Mouse (Mus musculus) MEL (cell line): ENCODE data around the gene Tmed2. TPM values are rescaled to one million over a fixed set of nuclear protein-coding genes. Genes with fewer than 3 reads are reported as not detected.
A peak's percentile ranks its signal among the peaks of the same experiment; 100 is the strongest.
"Not testable (repeated sequence)": the region's sequence is repeated elsewhere in the genome, so short reads cannot be mapped to it uniquely, and the experiment has no call there.

Experiments used
- DNase-seq: peaks from one replicate; pipeline ENCODE4 v3.0.0; 2011; ENCODE audit warnings: low read depth, low spot score
- H3K27ac ChIP-seq: 2 replicates; pipeline ENCODE4 v1.5.1; 2012; ENCODE audit warnings: low read depth, mild to moderate bottlenecking, control low read depth, low read length, moderate library complexity; ENCODE audit not compliant: control insufficient read depth
- H3K27me3 ChIP-seq, 2 experiments: fragments of 150-350 bp in 1 of 2; sonication (generic) in 1 of 2; 2 replicates each; pipeline ENCODE4 v1.6.1; 2012; ENCODE audit warnings: low read length in 2 of 2, mild to moderate bottlenecking in 2 of 2, improper control_type of control experiment in 1 of 2, moderate library complexity in 1 of 2; ENCODE audit not compliant: insufficient read depth in 2 of 2, control insufficient read depth in 1 of 2
- H3K36me3 ChIP-seq, 2 experiments: 2 replicates each; pipeline ENCODE4 v1.6.1; 2012 to 2014; ENCODE audit warnings: low read length in 2 of 2, improper control_type of control experiment in 1 of 2, inconsistent platforms in 1 of 2, mild to moderate bottlenecking in 1 of 2; ENCODE audit not compliant: insufficient read depth in 2 of 2, control insufficient read depth in 1 of 2
- H3K4me1 ChIP-seq, 2 experiments: fragments of 150-350 bp in 1 of 2; sonication (generic) in 1 of 2; 2 replicates each; pipeline ENCODE4 v1.6.1; 2012; ENCODE audit warnings: low read length in 2 of 2, improper control_type of control experiment in 1 of 2, mild to moderate bottlenecking in 1 of 2; ENCODE audit not compliant: insufficient read depth in 2 of 2, control insufficient read depth in 1 of 2
- H3K4me3 ChIP-seq, 2 experiments: fragments of 150-350 bp in 1 of 2; sonication (generic) in 1 of 2; 2 replicates each; pipeline ENCODE4 v1.5.1; 2012; ENCODE audit warnings: low read depth in 2 of 2, low read length in 2 of 2, mild to moderate bottlenecking in 2 of 2, moderate library complexity in 2 of 2, control low read depth in 1 of 2, improper control_type of control experiment in 1 of 2; ENCODE audit not compliant: control insufficient read depth in 1 of 2, insufficient read depth in 1 of 2
- H3K79me2 ChIP-seq: 2 replicates; pipeline ENCODE4 v1.6.1; 2012; ENCODE audit warnings: mild to moderate bottlenecking, low read length, moderate library complexity; ENCODE audit not compliant: control insufficient read depth, poor library complexity, insufficient read depth
- H3K9ac ChIP-seq: 2 replicates; pipeline ENCODE4 v1.6.1; 2012; ENCODE audit warnings: low read depth, mild to moderate bottlenecking, control low read depth, low read length, moderate library complexity; ENCODE audit not compliant: control insufficient read depth, poor library complexity, severe bottlenecking
- H3K9me3 ChIP-seq: fragments of 150-350 bp; sonication (generic); replicated peaks from 2 replicates; pipeline ENCODE4 v1.6.1; 2012; ENCODE audit warnings: mild to moderate bottlenecking, low read length, improper control_type of control experiment, moderate library complexity; ENCODE audit not compliant: insufficient read depth
- EP300 ChIP-seq, 2 experiments: IDR thresholded peaks; 2 replicates each; pipeline ENCODE4 v1.6.1; 2011; ENCODE audit warnings: improper control_type of control experiment in 2 of 2, low read length in 2 of 2, low read depth in 1 of 2, mild to moderate bottlenecking in 1 of 2
- ETS1 ChIP-seq: IDR thresholded peaks from 2 replicates; pipeline ENCODE4 v1.6.1; 2012; ENCODE audit warnings: low read depth, mild to moderate bottlenecking, inconsistent platforms, low read length, improper control_type of control experiment, moderate library complexity
- GATA1 ChIP-seq: IDR thresholded peaks from 2 replicates; pipeline ENCODE4 v1.6.1; 2011; ENCODE audit warnings: low read depth, low read length, improper control_type of control experiment
- MAFK ChIP-seq: IDR thresholded peaks from 2 replicates; pipeline ENCODE4 v1.6.1; 2011; ENCODE audit warnings: low read depth, mild to moderate bottlenecking, low read length, improper control_type of control experiment, borderline replicate concordance
- MYB ChIP-seq: IDR thresholded peaks from 2 replicates; pipeline ENCODE4 v1.6.1; 2011; ENCODE audit warnings: mild to moderate bottlenecking, low read depth, low read length, improper control_type of control experiment
- MYC ChIP-seq: IDR thresholded peaks from 2 replicates; pipeline ENCODE4 v1.6.1; 2011; ENCODE audit warnings: low read depth, mild to moderate bottlenecking, low read length, improper control_type of control experiment, moderate library complexity
- POLR2A ChIP-seq, 2 experiments: IDR thresholded peaks; 2 replicates each; pipeline ENCODE4 v1.6.1; 2011 to 2012; ENCODE audit warnings: low read length in 2 of 2, mild to moderate bottlenecking in 2 of 2, control low read depth in 1 of 2, improper control_type of control experiment in 1 of 2, low read depth in 1 of 2, moderate library complexity in 1 of 2; ENCODE audit not compliant: control insufficient read depth in 1 of 2, insufficient read depth in 1 of 2, poor library complexity in 1 of 2
- POLR2AphosphoS5 ChIP-seq: IDR thresholded peaks from 2 replicates; pipeline ENCODE4 v1.6.1; 2012; ENCODE audit warnings: low read depth, borderline replicate concordance, mild to moderate bottlenecking, inconsistent platforms, low read length, moderate library complexity, mixed read lengths
- SMC3 ChIP-seq: IDR thresholded peaks from 2 replicates; pipeline ENCODE4 v1.6.1; 2011; ENCODE audit warnings: low read depth, low read length, improper control_type of control experiment
- TBP ChIP-seq: IDR thresholded peaks from 2 replicates; pipeline ENCODE4 v1.8.0; 2011; ENCODE audit warnings: low read depth, low read length, improper control_type of control experiment
- USF2 ChIP-seq, 2 experiments: IDR thresholded peaks; 2 replicates each; pipeline ENCODE4 v1.6.1; 2011 to 2012; ENCODE audit warnings: improper control_type of control experiment in 2 of 2, low read length in 2 of 2, borderline replicate concordance in 1 of 2, inconsistent platforms in 1 of 2, low read depth in 1 of 2, mild to moderate bottlenecking in 1 of 2; ENCODE audit not compliant: insufficient read depth in 1 of 2
- ZMIZ1 ChIP-seq: IDR thresholded peaks from 2 replicates; pipeline ENCODE4 v1.6.1; 2012; ENCODE audit warnings: low read depth, mild to moderate bottlenecking, inconsistent platforms, low read length, improper control_type of control experiment, moderate library complexity
- polyA plus RNA-seq, 2 experiments: library from polyadenylated mRNA; stranded (reverse) in 1 of 2; unstranded in 1 of 2; fragments of >175 nt in 1 of 2; fragments of >200 nt in 1 of 2; gene quantifications; 2 replicates each; pipeline versions ENCODE4 v1.2.1 to v1.2.4; 2012; ENCODE audit warnings: low replicate concordance in 2 of 2, low read depth in 1 of 2; ENCODE audit not compliant: insufficient read length in 2 of 2, insufficient read depth in 1 of 2, missing spikeins in 1 of 2
- total RNA-seq: library from RNA; depleted of rRNA; stranded (reverse); fragments of 300-350 nt; gene quantifications from 2 replicates; pipeline ENCODE4 v1.2.3, GENCODE M21; 2012; rRNA removed

The Tmed2 gene
- total and polyA plus RNA-seq, 3 experiments, result 245 to 252 TPM; not detected in 1

DNA sequence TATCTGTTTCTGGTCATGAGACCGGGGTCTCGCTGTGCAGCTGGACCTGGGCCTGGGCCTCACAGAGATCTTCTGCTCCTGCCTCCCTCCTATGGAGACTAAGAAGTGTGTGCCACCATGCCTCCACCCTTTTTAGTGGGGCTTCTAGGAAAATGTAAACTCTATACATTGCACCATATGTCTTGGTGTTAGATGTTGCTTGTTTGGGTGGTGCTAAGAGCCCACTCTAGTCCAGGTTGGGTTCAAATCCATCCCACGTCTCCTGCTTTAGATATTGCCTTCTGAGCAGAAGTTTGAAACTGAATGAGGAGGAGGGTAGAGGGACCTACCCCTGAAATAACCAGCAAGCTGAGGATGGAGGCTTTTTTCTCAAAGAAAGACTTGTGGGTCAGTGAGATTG, 52.3 kb downstream of the Tmed2 start:
- Histone ChIP-seq H3K4me3 (no peak overlapping the region), H3K27ac (no peak overlapping the region), H3K9ac (no peak overlapping the region), H3K4me1 (no peaks in the 10 kb centered on the region), H3K9me3 (no peaks in the 10 kb centered on the region), H3K79me2 (no peaks in the 10 kb centered on the region), H3K27me3 (no peaks in the 10 kb centered on the region), H3K36me3 (peaks cover 0 to 5% of the 10 kb centered on the region in 2 experiments; a peak in 2 of 4 replicates)
- no peak for TF ChIP-seq TBP
- no peak for TF ChIP-seq MAFK
- no peak for TF ChIP-seq MYC
- DNase-seq, result no peak

DNA sequence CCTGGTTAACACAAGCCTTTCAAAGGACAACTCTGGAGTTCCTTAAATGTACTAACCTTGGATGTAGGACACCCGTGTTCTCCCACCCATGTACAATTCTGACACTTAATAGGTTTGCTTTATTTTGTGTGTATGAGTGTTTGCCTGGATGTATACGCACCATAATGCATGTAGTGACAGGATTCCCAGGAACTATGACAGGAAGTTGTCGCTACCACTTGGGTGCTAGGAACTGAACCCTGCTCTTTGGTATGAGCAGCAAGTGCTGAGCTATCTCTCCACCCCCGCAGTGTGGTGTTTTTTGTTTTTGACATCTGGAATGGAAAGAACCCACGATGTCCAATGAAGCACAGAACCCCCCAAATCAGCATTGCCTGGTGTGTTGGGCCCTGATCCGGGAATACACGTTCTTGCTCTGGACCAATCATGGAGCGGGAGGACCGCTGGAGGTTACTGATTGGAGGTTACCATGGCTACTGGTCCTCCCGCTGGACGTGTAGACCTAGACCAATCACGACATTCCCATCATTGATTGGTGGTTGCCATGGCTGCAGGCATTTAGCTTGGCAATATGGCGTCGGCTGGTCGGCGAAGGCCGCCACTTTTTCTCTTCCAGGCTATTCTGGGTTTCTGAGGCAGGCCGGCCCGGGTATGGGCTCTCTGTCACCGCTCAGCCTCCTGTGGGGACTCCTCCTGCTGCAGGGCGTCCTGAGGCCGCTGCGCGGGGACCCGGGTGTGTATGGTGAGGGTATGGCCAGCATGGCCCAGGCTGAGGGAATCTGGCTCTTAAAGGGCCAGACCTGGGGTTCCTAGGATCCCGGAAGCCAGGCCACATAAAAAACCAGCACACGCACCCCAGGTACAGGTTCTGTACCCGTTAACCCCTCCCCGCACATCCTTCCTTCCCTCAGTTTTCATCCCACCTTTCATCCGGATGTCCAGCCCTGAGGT, 58.0 kb downstream of the Tmed2 start:
- DNase-seq, result no peak
- H3K9me3 ChIP-seq, result no peaks in the 10 kb centered on the region
- no peak overlapping the region for H3K27ac ChIP-seq
- H3K79me2 ChIP-seq, result no peaks in the 10 kb centered on the region
- H3K4me1 ChIP-seq, result no peaks in the 10 kb centered on the region
- H3K27me3 ChIP-seq, result no peaks in the 10 kb centered on the region
- H3K9ac ChIP-seq, result no peak overlapping the region
- peaks cover 0 to 2% of the 10 kb centered on the region in 2 experiments; a peak in 1 of 4 replicates for H3K36me3 ChIP-seq
- H3K4me3 ChIP-seq, result no peak overlapping the region
- no peak for TF ChIP-seq TBP
- no peak for TF ChIP-seq EP300 (IDR thresholded peaks at IDR 0.05; ENCODE audit: low read depth in 1 of 2, low read length in 2 of 2)
- TF ChIP-seq MYB, result no peak
- TF ChIP-seq GATA1, result no peak
- TF ChIP-seq POLR2AphosphoS5, result no peak
- TF ChIP-seq POLR2A (IDR thresholded peaks at IDR 0.05; ENCODE audit: control insufficient read depth in 1 of 2, insufficient read depth in 1 of 2, low read depth in 1 of 2, low read length in 2 of 2, poor library complexity in 1 of 2), result no peak
- TF ChIP-seq ETS1, result no peak
- TF ChIP-seq ZMIZ1, result no peak
- TF ChIP-seq USF2 (IDR thresholded peaks at IDR 0.05; ENCODE audit: borderline replicate concordance in 1 of 2, insufficient read depth in 1 of 2, low read depth in 1 of 2, low read length in 2 of 2), result no peak
- no peak for TF ChIP-seq SMC3

DNA sequence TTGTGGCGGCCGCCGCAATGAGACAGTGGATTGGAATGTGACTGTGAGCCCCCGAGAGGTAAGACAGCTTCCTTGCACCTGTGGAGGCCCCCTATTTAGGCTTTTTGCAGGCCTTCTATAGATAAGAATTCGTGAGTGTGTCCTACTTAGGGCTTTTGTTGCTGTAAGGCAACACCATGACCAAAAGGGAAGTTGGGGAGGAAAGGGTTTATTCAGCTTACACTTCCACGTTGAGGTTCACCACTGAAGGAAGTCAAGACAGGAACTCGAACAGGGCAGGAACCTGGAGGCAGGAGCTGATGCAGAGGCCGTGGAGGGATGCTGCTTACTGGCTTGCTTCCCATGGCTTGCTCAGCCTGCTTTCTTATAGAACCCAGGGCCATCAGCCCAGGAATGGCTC, 59.2 kb downstream of the Tmed2 start:
- not testable (repeated sequence) for H3K9me3 ChIP-seq, H3K4me1 ChIP-seq, H3K27ac ChIP-seq, H3K79me2 ChIP-seq, H3K27me3 ChIP-seq, H3K4me3 ChIP-seq, H3K9ac ChIP-seq, H3K36me3 ChIP-seq
- peak; percentile 50 for DNase-seq

Other genes starting within 250 kb of the Tmed2 start
- gene Mphosph9, start 212.7 kb upstream of the Tmed2 start, total RNA-seq, result 9.0 and 10.9 TPM in 2 replicates
- 10 to 100 TPM; 10.4 to 60.8 TPM for gene Mphosph9, start 212.7 kb upstream of the Tmed2 start, polyA plus RNA-seq
- 6.5 and 7.6 TPM in 2 replicates for gene 2810006K23Rik, start 212.6 kb upstream of the Tmed2 start, total RNA-seq
- 10 to 100 TPM in 1 of 2 experiments, not detected in 1; 13.3 TPM for gene 2810006K23Rik, start 212.6 kb upstream of the Tmed2 start, polyA plus RNA-seq
- gene Cdk2ap1, start 177.6 kb upstream of the Tmed2 start, total RNA-seq, result 110 and 118 TPM in 2 replicates
- gene Cdk2ap1, start 177.6 kb upstream of the Tmed2 start, polyA plus RNA-seq, result 100 to 1,000 TPM in 1 of 2 experiments, not detected in 1; 430 TPM
- gene Sbno1, start 114.7 kb upstream of the Tmed2 start, total RNA-seq, result 38.8 and 39.3 TPM in 2 replicates
- 100 to 1,000 TPM in 1 of 2 experiments, 10 to 100 TPM in 1; 32.4 to 500 TPM for gene Sbno1, start 114.7 kb upstream of the Tmed2 start, polyA plus RNA-seq
- gene Kmt5a, start 100.8 kb upstream of the Tmed2 start, total RNA-seq, result 104 and 110 TPM in 2 replicates
- 100 to 1,000 TPM in 1 of 2 experiments, 10 to 100 TPM in 1; 88.6 to 243 TPM for gene Kmt5a, start 100.8 kb upstream of the Tmed2 start, polyA plus RNA-seq
- gene Rilpl2, start 62.3 kb upstream of the Tmed2 start, total RNA-seq, result 12.1 and 13.4 TPM in 2 replicates
- gene Rilpl2, start 62.3 kb upstream of the Tmed2 start, polyA plus RNA-seq, result 10 to 100 TPM in 1 of 2 experiments, not detected in 1; 14.3 TPM
- gene Snrnp35, start 57.6 kb upstream of the Tmed2 start, total RNA-seq, result 11.7 and 12.2 TPM in 2 replicates
- gene Snrnp35, start 57.6 kb upstream of the Tmed2 start, polyA plus RNA-seq, result 10 to 100 TPM in 1 of 2 experiments, not detected in 1; 18.3 TPM
- 5.0 and 5.7 TPM in 2 replicates for gene Rilpl1, start 9.3 kb upstream of the Tmed2 start, total RNA-seq
- 1 to 10 TPM in 1 of 2 experiments, not detected in 1; 8.6 TPM for gene Rilpl1, start 9.3 kb upstream of the Tmed2 start, polyA plus RNA-seq
- 29.1 and 33.8 TPM in 2 replicates for gene Ddx55, start 12.2 kb downstream of the Tmed2 start, total RNA-seq
- 10 to 100 TPM in 1 of 2 experiments, not detected in 1; 43.2 TPM for gene Ddx55, start 12.2 kb downstream of the Tmed2 start, polyA plus RNA-seq
- gene Eif2b1, start 38.4 kb downstream of the Tmed2 start, total RNA-seq, result 96.6 and 119 TPM in 2 replicates
- 100 to 1,000 TPM; 126 to 599 TPM for gene Eif2b1, start 38.4 kb downstream of the Tmed2 start, polyA plus RNA-seq
- gene Gtf2h3, start 38.4 kb downstream of the Tmed2 start, total RNA-seq, result 88.2 and 116 TPM in 2 replicates
- 10 to 100 TPM in 1 of 2 experiments, not detected in 1; 86.1 TPM for gene Gtf2h3, start 38.4 kb downstream of the Tmed2 start, polyA plus RNA-seq
- 22.3 and 31.0 TPM in 2 replicates for gene Atp6v0a2, start 87.9 kb downstream of the Tmed2 start, total RNA-seq
- 10 to 100 TPM in 1 of 2 experiments, not detected in 1; 30.0 TPM for gene Atp6v0a2, start 87.9 kb downstream of the Tmed2 start, polyA plus RNA-seq
- 0.03 and 0.04 TPM in 2 replicates for gene Dnah10, start 184.4 kb downstream of the Tmed2 start, total RNA-seq
- under 1 TPM in 1 of 2 experiments, not detected in 1; 0.11 TPM for gene Dnah10, start 184.4 kb downstream of the Tmed2 start, polyA plus RNA-seq